Mouse (Mus musculus) embryonic facial prominence, embryonic 10.5 days (tissue): ENCODE data around the gene Antxr1. TPM values are rescaled to one million over a fixed set of nuclear protein-coding genes. Genes with fewer than 3 reads are reported as not detected.

Experiments used
- DNase-seq: peaks from one replicate; pipeline ENCODE4 v3.0.0-alpha.2; 2017; ENCODE audit warnings: low spot score
- H3K27ac ChIP-seq: fragments of 300-500 bp; sonication (generic); replicated peaks from 2 replicates; pipeline ENCODE4 v1.5.1; 2016; ENCODE audit warnings: mild to moderate bottlenecking
- H3K27me3 ChIP-seq: fragments of 300-500 bp; sonication (generic); replicated peaks from 2 replicates; pipeline ENCODE4 v1.6.1; 2016; ENCODE audit warnings: low read depth, mild to moderate bottlenecking; ENCODE audit not compliant: poor library complexity, severe bottlenecking
- H3K36me3 ChIP-seq: fragments of 300-500 bp; sonication (generic); replicated peaks from 2 replicates; pipeline ENCODE4 v1.6.1; 2016; ENCODE audit warnings: mild to moderate bottlenecking, moderate library complexity
- H3K4me1 ChIP-seq: fragments of 300-500 bp; sonication (generic); 2 replicates; pipeline ENCODE4 v1.6.1; 2016
- H3K4me3 ChIP-seq: fragments of 300-500 bp; sonication (generic); 2 replicates; pipeline ENCODE4 v1.5.1; 2016; ENCODE audit warnings: mild to moderate bottlenecking, moderate library complexity
- H3K9me3 ChIP-seq: fragments of 300-500 bp; sonication (generic); 2 replicates; pipeline ENCODE4 v1.6.1; 2016; ENCODE audit warnings: mild to moderate bottlenecking
- WGBS: fragments of 180-500 bp; shearing (Covaris S2); methylation state at CpG from one replicate; pipeline ENCODE4 v1.1.7; 2016; 5-methylcytosine and 5-hydroxymethylcytosine counted together
- polyA plus RNA-seq: library from polyadenylated mRNA; unstranded; fragments of >200 nt; fragmentation: Nextera tagmentation; extraction: Ambion mirVana; gene quantifications from 2 replicates; pipeline ENCODE4 v1.2.1, GENCODE M21; 2016

Antxr1 gene
- polyA plus RNA-seq, 1 experiment from 2014 or later: 6.2 TPM

DNA sequence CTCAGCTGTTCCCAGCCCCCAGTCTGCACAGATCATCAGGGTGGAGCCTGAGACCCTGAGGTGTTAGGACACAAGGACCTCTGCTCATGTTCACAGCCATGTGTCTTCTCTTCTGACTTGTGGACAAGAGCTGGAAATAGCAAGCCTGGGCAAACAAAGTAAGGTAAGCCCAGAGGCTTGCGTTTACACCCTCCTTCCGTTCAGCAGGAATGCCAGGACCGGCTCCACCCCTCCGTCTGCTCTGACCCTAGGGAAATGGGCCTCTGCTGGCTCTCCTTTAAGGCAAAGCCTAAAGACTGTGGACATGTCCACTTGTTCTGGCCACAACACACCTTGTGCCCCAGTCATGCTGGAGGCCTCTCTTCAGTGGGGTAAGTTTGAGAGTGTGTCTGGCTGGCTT lies 215.6 kb downstream of the Antxr1 start:
- peaks cover 17% of the 10 kb centered on the region; the same call in 1 of the 2 replicates for H3K4me1 ChIP-seq
- no peak overlapping the region; the same call in 1 of the 2 replicates for H3K27ac ChIP-seq
- WGBS: 69% methylated on average over 4 of the region's 4 CpGs
- H3K9me3 ChIP-seq: no peaks in the 10 kb centered on the region
- no peaks in the 10 kb centered on the region for H3K36me3 ChIP-seq
- no peaks in the 10 kb centered on the region for H3K27me3 ChIP-seq
- no peak overlapping the region for H3K4me3 ChIP-seq
- DNase-seq: no peak

DNA sequence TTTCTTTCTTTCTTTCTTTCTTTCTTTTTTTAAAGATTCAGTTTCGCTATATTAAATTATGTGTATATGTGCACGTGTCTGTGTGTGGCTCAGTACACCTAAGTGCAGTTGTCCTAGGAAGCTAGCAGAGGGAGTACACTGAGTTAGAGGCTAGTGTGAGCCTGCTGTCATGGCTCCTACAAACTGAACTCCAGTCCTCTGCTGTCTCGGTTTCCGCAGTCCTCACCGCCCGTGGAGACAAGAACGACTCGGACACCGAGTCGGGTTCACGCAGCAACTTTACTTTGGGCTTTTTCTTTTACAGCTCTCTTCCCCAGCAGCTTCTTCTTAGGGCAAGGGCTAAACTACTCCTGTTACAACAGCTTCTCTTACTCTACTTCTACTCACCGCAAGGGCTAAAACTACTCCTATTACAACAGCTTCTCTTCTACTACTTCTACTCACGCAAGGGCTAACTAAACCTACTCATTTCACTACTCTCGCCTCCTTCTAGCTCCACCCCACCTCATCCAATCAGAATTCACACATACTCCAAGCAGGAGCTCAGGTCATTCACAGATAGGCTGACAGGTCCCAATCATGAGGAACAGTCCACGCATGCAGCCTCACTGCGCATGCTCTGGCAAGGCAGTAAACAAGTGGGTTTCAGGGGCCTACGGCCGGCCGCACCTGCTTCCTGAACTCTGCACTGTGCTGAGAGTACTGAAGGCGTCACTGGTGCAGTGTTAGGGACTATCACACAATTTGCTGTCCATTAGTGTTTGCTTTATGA lies 216.4 kb downstream of the Antxr1 start:
- peaks cover 17% of the 10 kb centered on the region; the same call in 1 of the 2 replicates for H3K4me1 ChIP-seq
- H3K27ac ChIP-seq: no peak overlapping the region
- 90% methylated on average over 20 of the region's 20 CpGs for WGBS
- no peak overlapping the region for H3K4me3 ChIP-seq
- no peaks in the 10 kb centered on the region for H3K27me3 ChIP-seq
- no peak for DNase-seq
- no peaks in the 10 kb centered on the region for H3K36me3 ChIP-seq
- H3K9me3 ChIP-seq: no peaks in the 10 kb centered on the region

DNA sequence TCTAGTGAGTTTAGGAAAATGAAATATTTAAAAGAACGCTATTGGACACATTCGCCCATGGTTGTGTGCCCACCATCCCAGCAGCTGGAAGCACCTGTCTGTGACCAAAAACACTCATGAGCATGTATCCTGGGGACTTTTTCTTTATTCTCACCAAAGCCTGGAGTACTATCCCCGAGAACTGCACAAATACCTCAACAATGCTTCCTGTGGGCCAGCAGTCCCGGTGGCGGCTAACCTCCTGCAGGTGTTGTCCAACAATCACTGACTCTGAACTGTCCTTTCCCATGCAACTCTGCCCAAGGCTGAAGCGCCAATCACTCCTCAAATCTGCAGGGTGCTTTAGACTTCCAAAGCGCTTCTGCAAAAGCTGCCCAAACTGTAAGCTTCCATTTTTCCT lies 219.0 kb downstream of the Antxr1 start:
- Histone ChIP-seq H3K36me3 (no peaks in the 10 kb centered on the region), H3K27me3 (no peaks in the 10 kb centered on the region), H3K4me3 (no peak overlapping the region), H3K9me3 (no peaks in the 10 kb centered on the region), H3K4me1 (peaks cover 21% of the 10 kb centered on the region), H3K27ac (no peak overlapping the region)
- no peak for DNase-seq
- WGBS: 86% methylated on average over 7 of the region's 7 CpGs

DNA sequence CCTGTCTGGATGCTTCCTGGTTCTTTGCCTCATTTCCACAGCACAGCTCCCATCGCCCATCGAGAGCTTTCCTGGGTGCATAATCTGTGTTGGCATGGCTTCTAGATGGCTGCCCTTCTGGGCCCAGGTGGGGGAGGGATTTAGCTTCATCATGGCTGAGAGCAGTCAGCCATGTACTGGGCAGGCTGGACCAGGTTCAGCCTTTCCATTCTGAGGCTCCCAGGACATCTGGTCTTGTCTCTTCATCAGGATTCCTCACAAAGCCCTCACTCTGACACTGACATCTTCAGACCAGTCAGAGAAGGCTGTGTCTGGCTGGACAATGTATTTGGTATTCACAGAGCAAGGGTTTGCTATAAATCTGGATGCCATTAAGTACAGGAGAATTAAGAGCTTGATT lies 219.6 kb downstream of the Antxr1 start:
- 86% methylated on average over 2 of the region's 2 CpGs for WGBS
- Histone ChIP-seq H3K4me3 (no peak overlapping the region), H3K4me1 (peaks cover 21% of the 10 kb centered on the region), H3K27ac (0 out of 2 replicates have a peak overlapping the region, but pooled peaks have one; percentile 32), H3K36me3 (no peaks in the 10 kb centered on the region), H3K9me3 (no peaks in the 10 kb centered on the region), H3K27me3 (no peaks in the 10 kb centered on the region)
- DNase-seq: no peak

DNA sequence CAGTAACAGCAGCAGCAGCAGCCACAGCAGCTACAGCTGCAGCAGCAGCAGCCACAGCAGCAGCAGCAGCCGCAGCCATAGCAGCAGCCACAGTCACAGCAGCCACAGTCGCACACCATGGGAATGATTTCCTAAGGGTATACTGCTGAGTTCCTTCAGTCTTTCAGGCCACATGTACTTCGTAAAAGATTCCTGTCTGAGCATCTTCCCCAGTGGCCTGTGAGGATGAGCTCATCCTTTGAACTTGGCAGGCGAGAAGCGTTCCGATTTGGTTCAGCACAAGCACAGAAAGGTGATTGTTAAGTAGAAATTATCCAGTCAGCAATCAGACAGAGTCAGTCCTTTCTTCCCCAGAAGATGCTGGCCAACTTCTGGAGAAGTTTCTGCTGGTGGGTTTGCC lies 223.5 kb downstream of the Antxr1 start:
- Histone ChIP-seq H3K36me3 (no peaks in the 10 kb centered on the region), H3K4me3 (no peak overlapping the region), H3K27me3 (no peaks in the 10 kb centered on the region), H3K4me1 (peaks cover 13% of the 10 kb centered on the region), H3K27ac (0 out of 2 replicates have a peak overlapping the region, but pooled peaks have one; percentile 7), H3K9me3 (no peaks in the 10 kb centered on the region)
- no peak for DNase-seq
- WGBS: 78% methylated on average over 6 of the region's 6 CpGs

DNA sequence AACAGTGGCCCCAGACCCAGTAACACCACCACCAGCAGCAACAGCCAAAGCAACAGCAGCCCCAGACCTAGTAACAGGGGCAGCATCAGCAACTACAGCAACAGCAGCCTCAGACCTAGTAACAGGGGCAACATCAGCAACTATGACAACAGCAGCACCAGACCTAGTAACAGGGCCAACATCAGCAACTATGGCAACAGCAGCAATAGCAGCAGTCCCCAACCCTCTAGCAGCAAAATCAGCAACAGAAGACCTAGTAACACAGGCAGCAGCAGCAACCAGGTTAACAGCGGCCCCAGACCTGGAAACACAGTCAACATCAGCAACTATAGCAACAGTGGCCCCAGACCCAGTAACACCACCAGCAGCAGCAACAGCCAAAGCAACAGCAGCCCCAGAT lies 224.1 kb downstream of the Antxr1 start:
- peaks cover 12% of the 10 kb centered on the region for H3K4me1 ChIP-seq
- no peak for DNase-seq
- H3K4me3 ChIP-seq: no peak overlapping the region
- no peaks in the 10 kb centered on the region for H3K27me3 ChIP-seq
- H3K9me3 ChIP-seq: no peaks in the 10 kb centered on the region
- H3K36me3 ChIP-seq: no peaks in the 10 kb centered on the region
- WGBS: 80% methylated on average over 1 of the region's 1 CpGs
- H3K27ac ChIP-seq: 0 out of 2 replicates have a peak overlapping the region, but pooled peaks have one; percentile 7

DNA sequence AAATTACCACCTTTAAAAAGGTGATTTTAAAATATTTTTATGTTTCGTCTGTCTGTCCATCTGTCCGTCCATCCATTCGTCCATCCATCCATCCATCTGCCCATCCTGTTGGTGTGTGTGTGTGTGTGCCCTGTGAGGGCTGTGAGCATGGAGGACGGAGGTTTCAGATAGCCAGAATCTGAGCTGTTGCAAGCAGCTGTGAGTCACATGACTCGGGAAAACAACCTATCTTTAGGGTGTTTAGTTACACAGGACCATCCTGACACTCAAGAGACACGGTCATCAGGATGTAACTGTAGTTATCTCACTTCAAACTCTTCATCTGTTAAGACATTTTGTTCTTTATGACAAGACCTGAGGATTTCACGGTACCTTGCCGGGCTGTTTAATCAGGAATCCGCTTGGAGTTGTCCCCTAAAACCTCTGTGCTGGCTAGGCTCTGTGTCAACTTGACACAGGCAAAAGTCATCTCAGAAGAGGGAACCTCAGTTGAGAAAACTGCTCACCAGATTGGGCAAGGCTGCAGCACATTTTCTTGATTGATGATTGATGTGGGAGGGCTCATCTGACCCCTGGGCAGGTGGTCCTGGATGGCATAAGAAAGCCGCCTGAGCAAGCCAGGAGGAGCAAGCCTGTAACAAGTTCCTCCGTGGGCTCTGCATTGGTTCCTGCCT lies 231.4 kb downstream of the Antxr1 start, which contains the start of gene D6Ertd527e:
D6Ertd527e (plus strand) TSS at position 624 of the 674 bp plus-strand sequence.
- WGBS: 79% methylated on average over 11 of the region's 11 CpGs
- Histone ChIP-seq H3K36me3 (no peaks in the 10 kb centered on the region), H3K9me3 (no peaks in the 10 kb centered on the region), H3K4me3 (no peak within 1 kb of the TSS), H3K27ac (no peak within 1 kb of the TSS), H3K27me3 (no peaks in the 10 kb centered on the region), H3K4me1 (peaks cover 27% of the 10 kb centered on the region)
- no peak for DNase-seq

DNA sequence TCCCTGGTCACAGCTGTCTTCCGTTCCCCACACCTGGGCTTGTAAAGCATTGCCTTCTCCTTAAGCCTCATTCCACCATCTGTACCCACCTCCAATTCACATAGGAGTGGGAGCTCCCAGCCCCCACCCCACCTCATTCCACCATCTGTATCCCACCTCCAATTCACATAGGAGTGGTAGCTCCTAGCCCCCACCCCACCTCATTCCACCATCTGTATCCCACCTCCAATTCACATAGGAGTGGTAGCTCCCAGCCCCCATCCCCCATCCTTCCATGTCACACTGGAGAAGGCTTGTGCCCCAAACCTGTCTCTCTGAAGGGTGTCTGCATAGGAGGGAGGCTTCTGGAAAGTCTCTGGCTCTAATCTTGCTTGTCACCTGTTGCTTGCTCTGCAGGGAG lies 232.3 kb downstream of the Antxr1 start:
- Histone ChIP-seq H3K4me1 (peaks cover 31% of the 10 kb centered on the region), H3K9me3 (no peaks in the 10 kb centered on the region), H3K27me3 (no peaks in the 10 kb centered on the region), H3K4me3 (no peak overlapping the region), H3K27ac (no peak overlapping the region), H3K36me3 (no peaks in the 10 kb centered on the region)
- WGBS: 98% methylated on average over 1 of the region's 1 CpGs
- DNase-seq: no peak

DNA sequence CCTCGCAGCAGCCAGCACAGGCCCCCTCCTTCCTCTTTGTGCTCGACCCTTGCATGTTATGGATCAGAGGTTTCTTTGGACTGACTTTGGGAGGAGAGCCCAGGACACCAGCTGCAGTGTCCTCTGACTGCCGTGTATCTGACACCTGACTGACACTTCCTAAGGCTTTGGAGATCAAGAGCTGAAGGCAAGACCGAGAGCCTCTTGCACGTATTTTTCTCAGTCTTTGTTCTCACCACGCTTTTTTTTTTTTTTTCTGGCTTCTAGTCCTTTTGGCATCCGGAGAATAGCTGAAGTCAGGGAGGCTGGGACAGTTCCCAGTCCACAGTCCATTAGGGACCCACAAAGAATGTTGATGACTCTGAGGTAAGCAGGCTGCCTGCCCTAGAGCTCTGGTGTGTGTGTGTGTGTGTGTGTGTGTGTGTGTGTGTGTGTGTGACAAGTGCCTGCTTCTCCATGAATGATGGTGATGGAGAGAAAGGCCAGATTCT lies 233.2 kb downstream of the Antxr1 start:
- Histone ChIP-seq H3K36me3 (no peaks in the 10 kb centered on the region), H3K4me1 (peaks cover 31% of the 10 kb centered on the region), H3K4me3 (no peak overlapping the region), H3K9me3 (no peaks in the 10 kb centered on the region), H3K27ac (peak overlapping the region; percentile 21; the same call in 1 of the 2 replicates), H3K27me3 (no peaks in the 10 kb centered on the region)
- 51% methylated on average over 7 of the region's 7 CpGs for WGBS
- no peak for DNase-seq

DNA sequence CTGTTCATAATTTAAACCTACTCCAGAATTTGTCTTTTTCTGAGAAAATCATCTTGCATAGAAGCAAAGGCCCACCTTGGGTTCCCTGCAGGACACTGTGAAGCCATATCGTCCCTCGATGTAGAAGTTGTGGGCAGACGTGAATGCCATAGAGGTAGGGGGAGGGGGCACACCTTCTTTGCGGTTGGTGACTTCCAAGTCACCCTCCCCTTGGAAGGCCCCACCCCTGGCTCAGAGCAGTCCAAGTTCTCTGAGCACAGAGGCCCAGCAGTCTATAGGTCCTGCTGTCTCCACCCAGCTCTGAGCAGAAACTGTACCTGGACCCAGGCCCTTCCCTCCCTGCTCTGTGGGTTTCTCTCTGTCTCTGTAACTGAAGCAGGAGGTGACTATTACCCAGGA lies 233.7 kb downstream of the Antxr1 start:
- peak overlapping the region; percentile 21; the same call in 1 of the 2 replicates for H3K27ac ChIP-seq
- DNase-seq: no peak
- H3K4me3 ChIP-seq: no peak overlapping the region
- no peaks in the 10 kb centered on the region for H3K9me3 ChIP-seq
- no peaks in the 10 kb centered on the region for H3K27me3 ChIP-seq
- 36% methylated on average over 4 of the region's 4 CpGs for WGBS
- H3K36me3 ChIP-seq: no peaks in the 10 kb centered on the region
- peaks cover 31% of the 10 kb centered on the region for H3K4me1 ChIP-seq

DNA sequence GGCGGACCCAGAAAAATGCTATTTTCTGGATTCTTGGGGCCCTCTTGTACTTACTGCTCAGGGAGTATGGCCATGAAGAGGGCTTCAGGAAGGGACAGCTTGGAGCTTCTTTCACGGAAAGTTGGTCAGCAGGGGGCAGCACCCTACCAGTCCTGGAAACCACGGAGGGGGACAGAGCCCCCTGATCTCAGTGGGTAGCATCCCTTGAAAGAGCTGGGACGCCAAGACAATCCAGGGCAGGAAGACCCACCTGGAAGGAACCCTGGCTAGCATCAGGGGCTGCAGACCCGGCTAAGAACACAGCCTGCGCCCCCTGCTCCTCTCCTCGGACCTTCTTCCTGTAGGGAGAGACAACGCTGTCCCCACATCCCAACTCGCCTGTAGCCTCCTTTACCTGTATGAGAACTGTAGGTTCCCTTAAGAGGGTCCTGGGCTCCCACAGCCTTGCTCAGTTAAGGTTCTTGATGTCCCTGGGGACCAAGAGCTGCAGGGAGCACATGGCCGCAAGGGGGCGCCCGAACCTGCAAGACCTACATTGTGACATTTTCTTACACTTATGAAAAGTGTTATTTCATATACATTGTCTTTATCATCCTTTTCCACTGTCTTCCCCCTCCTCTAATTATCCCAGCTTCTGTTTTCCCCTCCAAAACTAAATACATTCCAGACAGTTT lies 234.2 kb downstream of the Antxr1 start:
- no peaks in the 10 kb centered on the region for H3K9me3 ChIP-seq
- no peaks in the 10 kb centered on the region for H3K36me3 ChIP-seq
- DNase-seq: peak; percentile 87
- H3K27me3 ChIP-seq: no peaks in the 10 kb centered on the region
- H3K27ac ChIP-seq: peak overlapping the region; percentile 76
- H3K4me1 ChIP-seq: peaks cover 31% of the 10 kb centered on the region
- 12% methylated on average over 12 of the region's 12 CpGs for WGBS
- H3K4me3 ChIP-seq: peak overlapping the region; percentile 44

DNA sequence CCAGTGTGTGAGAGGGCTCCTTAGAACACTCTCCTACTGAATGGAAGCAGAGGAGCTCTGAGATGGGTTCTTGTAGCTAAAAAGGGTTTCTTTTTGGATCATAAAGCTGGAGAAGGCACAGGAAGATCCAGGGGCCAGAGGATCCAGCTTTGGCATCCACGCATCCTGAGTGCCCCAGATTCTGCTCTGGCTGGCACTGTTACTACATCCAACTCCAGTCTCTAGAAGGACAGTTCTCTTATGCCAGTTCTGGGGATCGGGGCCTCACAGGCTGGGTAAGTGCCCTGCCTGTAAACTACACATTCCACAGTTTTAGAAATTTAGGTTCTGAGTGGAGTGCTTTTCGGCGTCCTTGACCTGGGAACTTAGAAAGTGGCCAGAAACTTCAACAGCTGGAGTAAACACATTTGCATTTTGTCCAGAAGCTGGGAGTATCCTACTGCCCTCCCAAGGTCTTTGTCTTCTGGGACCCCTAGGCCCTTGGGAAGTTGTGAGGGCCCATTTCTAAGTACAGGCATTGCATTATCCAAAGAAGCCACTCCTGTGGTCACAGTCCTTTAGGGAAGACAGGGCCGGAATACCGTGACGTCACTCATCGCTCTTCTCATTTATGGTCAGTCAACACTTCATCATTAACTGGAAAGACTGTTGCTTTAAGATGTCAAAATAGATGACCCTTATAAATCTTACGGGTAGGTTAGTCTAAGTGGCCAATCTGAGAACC lies 235.2 kb downstream of the Antxr1 start:
- H3K27ac ChIP-seq: peak overlapping the region; percentile 55
- no peaks in the 10 kb centered on the region for H3K9me3 ChIP-seq
- DNase-seq: no peak
- WGBS: 90% methylated on average over 9 of the region's 9 CpGs
- H3K36me3 ChIP-seq: no peaks in the 10 kb centered on the region
- no peaks in the 10 kb centered on the region for H3K27me3 ChIP-seq
- H3K4me3 ChIP-seq: no peak overlapping the region
- peaks cover 31% of the 10 kb centered on the region for H3K4me1 ChIP-seq
